Mouse (Mus musculus) MEL (cell line): Measurements from ENCODE around the gene Oard1. TPM values are rescaled to one million over a fixed set of nuclear protein-coding genes. Genes with fewer than 3 reads are reported as not detected.

Experiments used
- DNase-seq: peaks from one replicate; pipeline ENCODE4 v3.0.0; 2011; ENCODE audit warnings: low read depth, low spot score
- H3K27ac ChIP-seq: 2 replicates; pipeline ENCODE4 v1.5.1; 2012; ENCODE audit warnings: low read depth, mild to moderate bottlenecking, control low read depth, low read length, moderate library complexity; ENCODE audit not compliant: control insufficient read depth
- H3K27me3 ChIP-seq, 2 experiments: fragments of 150-350 bp in 1 of 2; sonication (generic) in 1 of 2; 2 replicates each; pipeline ENCODE4 v1.6.1; 2012; ENCODE audit warnings: low read length in 2 of 2, mild to moderate bottlenecking in 2 of 2, improper control_type of control experiment in 1 of 2, moderate library complexity in 1 of 2; ENCODE audit not compliant: insufficient read depth in 2 of 2, control insufficient read depth in 1 of 2
- H3K36me3 ChIP-seq, 2 experiments: 2 replicates each; pipeline ENCODE4 v1.6.1; 2012 to 2014; ENCODE audit warnings: low read length in 2 of 2, improper control_type of control experiment in 1 of 2, inconsistent platforms in 1 of 2, mild to moderate bottlenecking in 1 of 2; ENCODE audit not compliant: insufficient read depth in 2 of 2, control insufficient read depth in 1 of 2
- H3K4me1 ChIP-seq, 2 experiments: fragments of 150-350 bp in 1 of 2; sonication (generic) in 1 of 2; 2 replicates each; pipeline ENCODE4 v1.6.1; 2012; ENCODE audit warnings: low read length in 2 of 2, improper control_type of control experiment in 1 of 2, mild to moderate bottlenecking in 1 of 2; ENCODE audit not compliant: insufficient read depth in 2 of 2, control insufficient read depth in 1 of 2
- H3K4me3 ChIP-seq, 2 experiments: fragments of 150-350 bp in 1 of 2; sonication (generic) in 1 of 2; 2 replicates each; pipeline ENCODE4 v1.5.1; 2012; ENCODE audit warnings: low read depth in 2 of 2, low read length in 2 of 2, mild to moderate bottlenecking in 2 of 2, moderate library complexity in 2 of 2, control low read depth in 1 of 2, improper control_type of control experiment in 1 of 2; ENCODE audit not compliant: control insufficient read depth in 1 of 2, insufficient read depth in 1 of 2
- H3K79me2 ChIP-seq: 2 replicates; pipeline ENCODE4 v1.6.1; 2012; ENCODE audit warnings: mild to moderate bottlenecking, low read length, moderate library complexity; ENCODE audit not compliant: control insufficient read depth, poor library complexity, insufficient read depth
- H3K9ac ChIP-seq: 2 replicates; pipeline ENCODE4 v1.6.1; 2012; ENCODE audit warnings: low read depth, mild to moderate bottlenecking, control low read depth, low read length, moderate library complexity; ENCODE audit not compliant: control insufficient read depth, poor library complexity, severe bottlenecking
- H3K9me3 ChIP-seq: fragments of 150-350 bp; sonication (generic); replicated peaks from 2 replicates; pipeline ENCODE4 v1.6.1; 2012; ENCODE audit warnings: mild to moderate bottlenecking, low read length, improper control_type of control experiment, moderate library complexity; ENCODE audit not compliant: insufficient read depth
- CHD2 ChIP-seq: IDR thresholded peaks from 2 replicates; pipeline ENCODE4 v1.6.1; 2011; ENCODE audit warnings: low read length, improper control_type of control experiment
- CTCF ChIP-seq, 3 experiments: IDR thresholded peaks in 2 of 3; conservative IDR thresholded peaks in 1 of 3; 2 replicates each; pipeline ENCODE4 v1.5.1; 2011 to 2012; ENCODE audit warnings: low read length in 3 of 3, low read depth in 2 of 3, mild to moderate bottlenecking in 2 of 3, improper control_type of control experiment in 1 of 3, inconsistent platforms in 1 of 3, mixed read lengths in 1 of 3, moderate library complexity in 1 of 3; ENCODE audit not compliant: control insufficient read depth in 1 of 3, insufficient read depth in 1 of 3, poor library complexity in 1 of 3, severe bottlenecking in 1 of 3
- E2F4 ChIP-seq: IDR thresholded peaks from 2 replicates; pipeline ENCODE4 v1.6.1; 2011; ENCODE audit warnings: low read depth, low read length, improper control_type of control experiment, borderline replicate concordance
- GATA1 ChIP-seq: IDR thresholded peaks from 2 replicates; pipeline ENCODE4 v1.6.1; 2011; ENCODE audit warnings: low read depth, low read length, improper control_type of control experiment
- HCFC1 ChIP-seq: IDR thresholded peaks from 2 replicates; pipeline ENCODE4 v1.6.1; 2012; ENCODE audit warnings: low read depth, mild to moderate bottlenecking, inconsistent platforms, low read length, improper control_type of control experiment, moderate library complexity
- JUND ChIP-seq: IDR thresholded peaks from 2 replicates; pipeline ENCODE4 v1.6.1; 2011; ENCODE audit warnings: low read depth, mild to moderate bottlenecking, improper control_type of control experiment, low read length
- KAT2A ChIP-seq: conservative IDR thresholded peaks from 2 replicates; pipeline ENCODE4 v1.6.1; 2012; ENCODE audit warnings: low read depth, low read length, improper control_type of control experiment, inconsistent platforms
- MAFK ChIP-seq: IDR thresholded peaks from 2 replicates; pipeline ENCODE4 v1.6.1; 2011; ENCODE audit warnings: low read depth, mild to moderate bottlenecking, low read length, improper control_type of control experiment, borderline replicate concordance
- MAX ChIP-seq: IDR thresholded peaks from 2 replicates; pipeline ENCODE4 v1.6.1; 2011; ENCODE audit warnings: low read length, improper control_type of control experiment
- MYB ChIP-seq: IDR thresholded peaks from 2 replicates; pipeline ENCODE4 v1.6.1; 2011; ENCODE audit warnings: mild to moderate bottlenecking, low read depth, low read length, improper control_type of control experiment
- MYC ChIP-seq: IDR thresholded peaks from 2 replicates; pipeline ENCODE4 v1.6.1; 2011; ENCODE audit warnings: low read depth, mild to moderate bottlenecking, low read length, improper control_type of control experiment, moderate library complexity
- NELFE ChIP-seq: IDR thresholded peaks from 2 replicates; pipeline ENCODE4 v1.6.1; 2011; ENCODE audit warnings: low read depth, low read length, improper control_type of control experiment
- NRF1 ChIP-seq: IDR thresholded peaks from 2 replicates; pipeline ENCODE4 v1.6.1; 2014; ENCODE audit warnings: low read depth, mild to moderate bottlenecking, inconsistent platforms, low read length, improper control_type of control experiment, moderate library complexity; ENCODE audit not compliant: poor library complexity, insufficient read depth, severe bottlenecking
- POLR2A ChIP-seq, 2 experiments: IDR thresholded peaks; 2 replicates each; pipeline ENCODE4 v1.6.1; 2011 to 2012; ENCODE audit warnings: low read length in 2 of 2, mild to moderate bottlenecking in 2 of 2, control low read depth in 1 of 2, improper control_type of control experiment in 1 of 2, low read depth in 1 of 2, moderate library complexity in 1 of 2; ENCODE audit not compliant: control insufficient read depth in 1 of 2, insufficient read depth in 1 of 2, poor library complexity in 1 of 2
- POLR2AphosphoS2 ChIP-seq: IDR thresholded peaks from 2 replicates; pipeline ENCODE4 v1.6.1; 2011; ENCODE audit warnings: low read length, improper control_type of control experiment
- RAD21 ChIP-seq: IDR thresholded peaks from 2 replicates; pipeline ENCODE4 v1.6.1; 2011; ENCODE audit warnings: mild to moderate bottlenecking, low read depth, low read length, improper control_type of control experiment
- RCOR1 ChIP-seq: IDR thresholded peaks from 2 replicates; pipeline ENCODE4 v1.6.1; 2012; ENCODE audit warnings: low read depth, mild to moderate bottlenecking, inconsistent platforms, low read length, improper control_type of control experiment
- SMC3 ChIP-seq: IDR thresholded peaks from 2 replicates; pipeline ENCODE4 v1.6.1; 2011; ENCODE audit warnings: low read depth, low read length, improper control_type of control experiment
- TAL1 ChIP-seq: IDR thresholded peaks from 2 replicates; pipeline ENCODE4 v1.6.1; 2012; ENCODE audit warnings: mild to moderate bottlenecking, inconsistent platforms, low read length, moderate library complexity, mixed read lengths
- USF1 ChIP-seq: IDR thresholded peaks from 2 replicates; pipeline ENCODE4 v1.6.1; 2014; ENCODE audit warnings: low read depth, mild to moderate bottlenecking, inconsistent platforms, low read length, improper control_type of control experiment, moderate library complexity
- USF2 ChIP-seq, 2 experiments: IDR thresholded peaks; 2 replicates each; pipeline ENCODE4 v1.6.1; 2011 to 2012; ENCODE audit warnings: improper control_type of control experiment in 2 of 2, low read length in 2 of 2, borderline replicate concordance in 1 of 2, inconsistent platforms in 1 of 2, low read depth in 1 of 2, mild to moderate bottlenecking in 1 of 2; ENCODE audit not compliant: insufficient read depth in 1 of 2
- ZC3H11A ChIP-seq: IDR thresholded peaks from 2 replicates; pipeline ENCODE4 v1.6.1; 2012; ENCODE audit warnings: low read depth, mild to moderate bottlenecking, inconsistent platforms, low read length, improper control_type of control experiment
- polyA plus RNA-seq, 2 experiments: library from polyadenylated mRNA; stranded (reverse) in 1 of 2; unstranded in 1 of 2; fragments of >175 nt in 1 of 2; fragments of >200 nt in 1 of 2; gene quantifications; 2 replicates each; pipeline versions ENCODE4 v1.2.1 to v1.2.4; 2012; ENCODE audit warnings: low replicate concordance in 2 of 2, low read depth in 1 of 2; ENCODE audit not compliant: insufficient read length in 2 of 2, insufficient read depth in 1 of 2, missing spikeins in 1 of 2
- total RNA-seq: library from RNA; depleted of rRNA; stranded (reverse); fragments of 300-350 nt; gene quantifications from 2 replicates; pipeline ENCODE4 v1.2.3, GENCODE M21; 2012

Oard1 gene
- total and polyA plus RNA-seq, 3 experiments, result 21.2 to 24.4 TPM; not detected in 1

GRCm38 (mm10) chr17:48376102-48376501, 33.7 kb upstream of the Oard1 start:
- H3K79me2 ChIP-seq, result no peaks in the 10 kb centered on the region
- no peak for DNase-seq
- H3K9me3 ChIP-seq, result no peaks in the 10 kb centered on the region
- no peaks in the 10 kb centered on the region for H3K4me1 ChIP-seq
- H3K9ac ChIP-seq, result no peak overlapping the region
- TF ChIP-seq MAFK (no peak), KAT2A (no peak), POLR2A (IDR thresholded peaks at IDR 0.05; ENCODE audit: control insufficient read depth in 1 of 2, insufficient read depth in 1 of 2, low read depth in 1 of 2, low read length in 2 of 2, poor library complexity in 1 of 2) (no peak), RAD21 (no peak), E2F4 (no peak), CHD2 (no peak), NRF1 (no peak), SMC3 (no peak), CTCF (IDR thresholded peaks at IDR 0.05 in 2 of 3, conservative IDR thresholded peaks at IDR 0.05 in 1 of 3; ENCODE audit: control insufficient read depth in 1 of 3, insufficient read depth in 1 of 3, low read depth in 2 of 3, low read length in 3 of 3, poor library complexity in 1 of 3, severe bottlenecking in 1 of 3) (no peak), GATA1 (no peak)
- H3K4me3 ChIP-seq, result no peak overlapping the region
- H3K27me3 ChIP-seq, result no peaks in the 10 kb centered on the region
- H3K36me3 ChIP-seq, result no peaks in the 10 kb centered on the region
- H3K27ac ChIP-seq, result no peak overlapping the region

- Histone ChIP-seq H3K9ac (no peak overlapping the region), H3K27me3 (no peaks in the 10 kb centered on the region)
- TF ChIP-seq RAD21 (no peak), MAFK (no peak), POLR2AphosphoS2 (no peak), MYC (no peak), JUND (no peak), USF2 (IDR thresholded peaks at IDR 0.05; ENCODE audit: borderline replicate concordance in 1 of 2, insufficient read depth in 1 of 2, low read depth in 1 of 2, low read length in 2 of 2) (no peak), NELFE (no peak), RCOR1 (peak; percentile 76), MYB (no peak), CHD2 (no peak), POLR2A (IDR thresholded peaks at IDR 0.05; ENCODE audit: control insufficient read depth in 1 of 2, insufficient read depth in 1 of 2, low read depth in 1 of 2, low read length in 2 of 2, poor library complexity in 1 of 2) (no peak), ZC3H11A (no peak), GATA1 (0 out of 2 replicates have a peak, but pooled peaks have one; percentile 17), USF1 (no peak), TAL1 (no peak), HCFC1 (no peak), MAX (no peak)
- TF ChIP-seq, all 39 proteins: peak for 2
- no peaks in the 10 kb centered on the region for H3K36me3 ChIP-seq
- DNase-seq, result peak; percentile 63
- no peaks in the 10 kb centered on the region for H3K79me2 ChIP-seq
- no peak overlapping the region for H3K4me3 ChIP-seq
- no peak overlapping the region for H3K27ac ChIP-seq
- H3K9me3 ChIP-seq, result no peaks in the 10 kb centered on the region
- H3K4me1 ChIP-seq, result no peaks in the 10 kb centered on the region; a peak in 1 of 4 replicates
Measured at GRCm38 (mm10) chr17:48379050-48379449, 30.8 kb upstream of the Oard1 start.
